Mouse (Mus musculus): ENCODE data around the gene Ntrk2.

The Ntrk2 gene

DNA sequence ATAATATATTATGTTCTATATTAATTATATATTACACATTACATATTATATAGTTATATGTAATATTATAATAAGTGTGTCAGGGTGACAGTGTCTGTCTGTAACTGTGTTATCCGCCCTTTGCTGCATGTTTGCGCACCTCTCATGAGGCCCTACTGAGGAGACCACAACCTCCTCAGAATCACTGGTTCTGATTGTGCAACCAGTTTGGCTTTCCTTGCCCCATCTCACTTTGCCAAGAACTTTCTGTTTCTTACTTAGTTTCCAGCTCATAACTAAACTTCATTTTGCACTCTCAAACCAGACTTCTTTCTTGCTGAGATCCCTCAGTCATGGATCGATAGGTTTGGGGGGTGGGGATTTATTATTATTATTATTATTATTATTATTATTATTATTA, 120.8 kb downstream of the Ntrk2 start:
- DNase-seq (ENCODE audit: low spot score): no peak

GRCm38 (mm10) chr13:58927656-58928226, 121.4 kb downstream of the Ntrk2 start:
- peak; percentile 19 for DNase-seq (ENCODE audit: low spot score)

- DNase-seq (ENCODE audit: low spot score): no peak
Measured at GRCm38 (mm10) chr13:58928668-58929436, 122.5 kb downstream of the Ntrk2 start.

DNA sequence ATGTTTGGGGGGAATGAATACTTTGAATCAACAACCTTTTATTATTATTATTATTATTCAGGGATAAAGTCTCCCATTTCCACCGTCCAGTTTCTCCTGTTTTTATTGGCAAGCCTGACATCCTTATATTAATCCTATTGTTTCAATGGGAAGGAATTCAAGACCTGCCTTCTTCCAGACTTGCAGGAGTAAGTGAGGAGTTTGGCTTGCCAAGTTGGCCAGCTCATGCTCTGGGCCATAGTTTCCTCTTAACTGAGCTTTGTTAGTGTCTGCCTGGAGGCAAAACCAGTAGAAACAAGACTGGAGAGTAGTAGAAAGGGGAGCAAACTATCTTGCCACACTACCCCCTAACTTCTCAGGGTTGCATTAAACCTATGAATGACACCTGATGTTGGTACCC, 123.8 kb downstream of the Ntrk2 start:
- no peak for DNase-seq (ENCODE audit: low spot score)

DNA sequence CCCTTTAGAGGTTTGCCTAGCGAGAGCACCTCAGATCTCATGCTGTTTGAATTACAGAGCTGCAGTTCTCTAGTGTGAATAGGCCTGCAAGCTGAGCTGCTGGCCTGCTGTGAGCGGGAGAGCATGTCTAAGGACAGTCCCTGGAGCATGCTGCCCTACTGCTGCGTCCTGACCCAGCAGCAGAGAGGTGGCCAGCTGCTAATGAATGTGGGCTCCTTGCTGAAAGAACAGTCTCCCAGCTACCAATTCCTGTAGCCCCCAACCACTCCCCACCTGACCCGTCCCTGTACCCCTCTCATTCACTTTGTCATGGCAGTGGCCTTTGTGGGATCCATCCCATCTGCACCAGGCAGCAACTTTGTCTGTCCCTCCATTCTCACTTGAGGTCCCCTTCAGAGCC, 126.8 kb downstream of the Ntrk2 start:
- no peak for DNase-seq (ENCODE audit: low spot score)

GRCm38 (mm10) chr13:58934576-58935110, 128.3 kb downstream of the Ntrk2 start:
- no peak for DNase-seq (ENCODE audit: low spot score)

DNA sequence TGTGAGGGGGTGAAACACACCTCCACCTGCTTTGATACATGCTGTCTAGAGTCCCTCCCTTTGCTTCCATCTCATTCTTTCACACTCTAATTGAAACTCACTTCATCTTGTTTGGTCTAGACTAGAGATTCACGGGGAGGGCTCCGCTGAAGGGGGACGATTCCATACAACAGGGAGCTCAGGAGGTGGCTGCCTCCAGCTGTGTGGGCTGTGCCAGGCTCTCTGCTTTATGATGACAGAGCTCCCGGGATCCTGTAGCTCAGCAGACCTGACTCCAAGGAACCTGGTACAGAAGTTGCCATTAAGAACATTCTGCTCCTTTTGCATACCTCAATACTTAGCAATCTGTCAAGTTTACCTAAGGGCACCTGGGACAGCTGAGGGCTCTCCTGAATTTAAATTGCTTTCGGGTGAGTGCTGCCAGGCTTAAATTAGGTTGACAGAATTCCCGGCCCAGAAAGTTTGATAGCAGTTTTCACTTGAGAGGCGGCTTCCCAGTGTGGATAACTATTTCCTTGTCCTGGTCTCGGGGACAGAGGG, 129.7 kb downstream of the Ntrk2 start:
- no peak for DNase-seq (ENCODE audit: low spot score)

GRCm38 (mm10) chr13:58937884-58938283, 131.5 kb downstream of the Ntrk2 start:
- no peak for DNase-seq (ENCODE audit: low spot score)

- peak; percentile 61 for DNase-seq (ENCODE audit: low spot score)
Measured at GRCm38 (mm10) chr13:58938464-58938863, 132.1 kb downstream of the Ntrk2 start.

GRCm38 (mm10) chr13:58940208-58940607, 133.8 kb downstream of the Ntrk2 start:
- DNase-seq (ENCODE audit: low spot score): no peak

DNA sequence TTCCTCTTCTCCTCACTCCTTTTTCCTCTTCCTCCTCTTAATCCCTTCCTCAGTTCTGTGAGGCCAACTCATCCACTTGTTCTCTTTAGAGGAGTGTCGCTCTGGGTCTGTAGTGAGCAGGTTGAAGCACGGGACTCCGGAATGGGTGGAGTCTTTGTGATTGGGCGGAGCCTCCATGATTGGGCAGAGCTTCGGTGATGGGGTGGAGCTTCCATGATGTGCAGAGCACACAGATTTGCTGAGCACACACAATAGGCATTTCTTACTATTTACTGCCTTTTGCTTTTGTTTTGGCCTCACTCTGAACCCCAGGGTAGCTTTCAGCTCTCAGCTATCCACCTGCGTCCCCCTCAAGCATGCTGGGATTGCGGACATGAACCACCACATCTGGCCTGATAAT, 134.4 kb downstream of the Ntrk2 start:
- DNase-seq (ENCODE audit: low spot score): no peak

- DNase-seq (ENCODE audit: low spot score): no peak
Measured at GRCm38 (mm10) chr13:58945781-58946180, 139.4 kb downstream of the Ntrk2 start.

- DNase-seq (ENCODE audit: low spot score): no peak
Measured at GRCm38 (mm10) chr13:58946589-58946988, 140.2 kb downstream of the Ntrk2 start.

- DNase-seq (ENCODE audit: low spot score): no peak
Measured at GRCm38 (mm10) chr13:58947056-58947455, 140.7 kb downstream of the Ntrk2 start.

DNA sequence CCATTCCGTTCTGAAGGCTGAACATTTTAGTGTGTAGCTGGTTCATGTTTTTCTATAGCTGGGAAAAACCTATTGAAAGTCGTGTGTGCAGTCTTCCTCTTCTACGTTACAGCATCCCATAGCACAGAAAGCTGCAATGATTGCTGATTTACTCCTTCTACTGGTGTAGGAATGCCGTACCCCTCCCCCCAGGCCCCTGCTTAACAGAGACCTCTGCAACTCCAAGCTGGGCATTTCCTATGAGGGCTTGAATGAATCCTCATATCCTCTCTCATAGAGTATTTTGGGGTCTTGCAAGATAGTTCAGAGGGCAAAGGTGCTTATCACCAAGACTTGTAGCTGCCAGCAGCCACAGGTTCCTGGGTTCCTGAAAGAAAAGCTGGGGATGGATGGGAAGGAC, 148.0 kb downstream of the Ntrk2 start:
- no peak for DNase-seq (ENCODE audit: low spot score)

DNA sequence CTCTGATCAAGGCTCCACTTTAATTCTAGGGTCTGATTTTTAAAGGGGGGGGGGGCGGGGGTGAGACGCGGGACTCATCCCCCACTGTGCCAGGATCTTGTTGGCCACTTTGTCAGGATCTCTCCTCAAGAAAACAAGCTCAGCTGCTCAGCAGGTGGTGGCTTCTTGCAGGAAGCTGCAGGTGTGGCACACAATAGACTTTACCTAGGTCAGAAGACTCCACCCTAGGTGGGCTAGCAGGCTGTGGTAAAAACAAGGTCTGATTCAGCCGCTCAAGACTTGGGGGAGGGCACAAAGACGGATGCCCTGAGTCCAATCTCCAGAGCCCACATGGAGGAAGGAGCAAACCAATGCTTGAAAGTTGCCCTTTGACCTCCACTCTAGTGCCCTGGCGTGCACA, 148.4 kb downstream of the Ntrk2 start:
- no peak for DNase-seq (ENCODE audit: low spot score)

DNA sequence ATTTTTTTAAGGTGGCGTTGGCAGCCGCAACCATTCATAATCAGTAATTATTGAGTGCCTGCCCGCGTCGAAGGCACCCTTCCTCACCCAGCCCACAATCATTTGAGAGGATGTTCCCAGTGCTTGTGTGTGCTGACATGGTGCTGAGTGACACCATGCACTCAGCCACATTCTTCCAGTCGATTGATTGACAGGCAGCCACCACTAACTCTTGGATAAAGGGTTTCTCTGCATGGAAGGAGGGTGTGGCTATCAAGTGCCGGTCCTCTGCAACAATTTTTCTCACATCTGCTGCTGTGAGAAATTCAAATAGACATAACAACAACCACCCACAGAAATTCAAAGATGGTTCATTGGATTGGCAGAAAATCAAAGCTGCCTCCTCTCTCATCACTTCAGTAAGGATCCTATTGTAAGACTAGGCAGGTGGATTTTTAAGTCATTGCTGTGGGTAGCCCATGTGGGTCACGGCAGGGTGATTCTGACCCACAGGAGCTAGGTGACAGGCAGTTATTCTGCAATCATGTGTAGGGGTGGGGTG, 148.9 kb downstream of the Ntrk2 start:
- DNase-seq (ENCODE audit: low spot score): no peak

- DNase-seq (ENCODE audit: low spot score): no peak
Measured at GRCm38 (mm10) chr13:58958171-58958904, 152.0 kb downstream of the Ntrk2 start.

- no peak for DNase-seq (ENCODE audit: low spot score)
Measured at GRCm38 (mm10) chr13:58960321-58960720, 154.0 kb downstream of the Ntrk2 start.

DNA sequence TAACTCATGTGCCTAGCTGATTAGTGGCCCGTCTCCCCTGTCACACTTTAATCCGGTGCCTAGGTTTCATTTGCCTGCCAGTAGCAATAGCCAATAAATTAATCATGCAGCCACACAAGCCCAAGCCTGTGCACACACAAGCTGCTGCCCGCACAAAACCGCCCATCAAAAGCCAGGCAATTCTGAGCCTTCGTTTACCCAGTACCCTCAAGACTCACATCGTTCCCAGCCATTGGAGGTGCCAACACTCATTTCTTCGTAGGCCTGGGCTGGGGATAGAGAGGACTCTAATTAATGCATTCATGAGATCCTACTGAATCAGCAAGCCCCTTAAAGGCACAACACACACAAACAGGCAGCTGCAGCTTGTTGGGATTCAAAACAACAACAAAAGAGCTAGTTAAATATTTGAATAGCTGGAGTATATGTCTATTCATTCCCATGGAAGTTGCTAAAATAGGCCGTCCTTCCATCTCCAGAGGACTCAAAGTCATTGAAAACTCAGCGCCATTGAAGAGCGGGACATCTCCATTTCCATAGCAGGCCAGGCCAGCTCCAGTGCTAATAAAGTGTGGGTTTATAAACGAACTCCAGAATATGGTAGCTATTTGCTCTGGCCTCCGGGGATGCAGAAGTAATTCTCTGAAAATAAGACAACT, 158.5 kb downstream of the Ntrk2 start:
- DNase-seq (ENCODE audit: low spot score): no peak

DNA sequence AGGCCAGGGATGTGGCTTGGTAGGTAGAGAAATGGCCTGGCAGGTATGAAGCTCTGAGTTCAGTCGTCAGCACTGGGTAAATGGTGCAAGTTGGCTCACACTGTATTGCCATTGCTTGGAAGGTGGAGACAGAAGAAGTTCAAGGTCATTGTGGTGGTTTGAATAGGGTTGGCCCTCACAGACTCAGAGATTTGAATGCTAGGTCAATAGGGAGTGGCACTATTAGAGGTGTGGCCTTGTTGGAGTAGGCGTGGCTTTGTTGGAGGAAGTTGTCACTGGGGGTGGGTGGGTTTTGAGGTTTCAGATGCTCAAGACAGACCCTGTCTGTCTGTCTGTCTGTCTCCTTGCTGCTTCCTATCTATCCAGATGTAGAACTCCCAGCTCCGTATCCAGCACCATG, 159.5 kb downstream of the Ntrk2 start:
- DNase-seq (ENCODE audit: low spot score): no peak

GRCm38 (mm10) chr13:58966466-58966865, 160.1 kb downstream of the Ntrk2 start:
- DNase-seq (ENCODE audit: low spot score): no peak

Data from testis, postnatal 14 days (tissue).